Mouse (Mus musculus) embryonic facial prominence, embryonic 13.5 days (tissue): Measurements from ENCODE around the gene Megf11. TPM values are rescaled to one million over a fixed set of nuclear protein-coding genes. Genes with fewer than 3 reads are reported as not detected.

Source experiments
- ATAC-seq: fragments of 200-750 bp; cut with Nextera tagmentation; 2 replicates; pipeline ENCODE4 v1.8.0; 2017; ENCODE audit warnings: low read depth; ENCODE audit not compliant: insufficient number of reproducible peaks, insufficient read depth, low FRiP score, low TSS enrichment
- H3K27ac ChIP-seq: fragments of 300-500 bp; sonication (generic); 2 replicates; pipeline ENCODE4 v1.5.1; 2015; ENCODE audit warnings: moderate library complexity, mild to moderate bottlenecking, inconsistent platforms
- H3K27me3 ChIP-seq: fragments of 300-500 bp; sonication (generic); 2 replicates; pipeline ENCODE4 v1.6.1; 2015; ENCODE audit warnings: mild to moderate bottlenecking, inconsistent platforms
- H3K36me3 ChIP-seq: fragments of 300-500 bp; sonication (generic); 2 replicates; pipeline ENCODE4 v1.6.1; 2015; ENCODE audit warnings: mild to moderate bottlenecking, inconsistent platforms
- H3K4me1 ChIP-seq: fragments of 300-500 bp; sonication (generic); 2 replicates; pipeline ENCODE4 v1.6.1; 2015; ENCODE audit warnings: inconsistent platforms
- H3K4me2 ChIP-seq: fragments of 300-500 bp; sonication (generic); 2 replicates; pipeline ENCODE4 v1.6.1; 2015; ENCODE audit warnings: moderate library complexity, mild to moderate bottlenecking, inconsistent platforms
- H3K4me3 ChIP-seq: fragments of 300-500 bp; sonication (generic); 2 replicates; pipeline ENCODE4 v1.5.1; 2015; ENCODE audit warnings: mild to moderate bottlenecking, inconsistent platforms
- H3K9ac ChIP-seq: fragments of 300-500 bp; sonication (generic); 2 replicates; pipeline ENCODE4 v1.6.1; 2015; ENCODE audit warnings: mild to moderate bottlenecking, inconsistent platforms
- H3K9me3 ChIP-seq: fragments of 300-500 bp; sonication (generic); 2 replicates; pipeline ENCODE4 v1.6.1; 2016; ENCODE audit warnings: inconsistent platforms
- WGBS: fragments of 180-500 bp; shearing (Covaris S2); methylation state at CpG from one replicate; pipeline ENCODE4 v1.1.7; 2015; ENCODE audit warnings: mixed read lengths; 5-methylcytosine and 5-hydroxymethylcytosine counted together
- polyA plus RNA-seq: library from polyadenylated mRNA; unstranded; fragments of >200 nt; fragmentation: Nextera tagmentation; extraction: Ambion mirVana; gene quantifications from 2 replicates; pipeline ENCODE4 v1.2.1, GENCODE M21; 2015

Megf11 gene
- polyA plus RNA-seq, 1 experiment from 2014 or later, result 2.0 TPM

GRCm38 (mm10) chr9:64503996-64504395 is 118.6 kb downstream of the Megf11 start:
- Histone ChIP-seq H3K4me1 (0 out of 2 replicates have a peak, but pooled peaks cover 7% of the 10 kb centered on the region), H3K27ac (no peak overlapping the region), H3K36me3 (no peaks in the 10 kb centered on the region), H3K9me3 (no peaks in the 10 kb centered on the region), H3K4me3 (no peak overlapping the region), H3K9ac (no peak overlapping the region), H3K4me2 (no peak overlapping the region), H3K27me3 (no peaks in the 10 kb centered on the region)
- WGBS, result 83% methylated on average over 1 of the region's 1 CpGs
- no peak for ATAC-seq

DNA sequence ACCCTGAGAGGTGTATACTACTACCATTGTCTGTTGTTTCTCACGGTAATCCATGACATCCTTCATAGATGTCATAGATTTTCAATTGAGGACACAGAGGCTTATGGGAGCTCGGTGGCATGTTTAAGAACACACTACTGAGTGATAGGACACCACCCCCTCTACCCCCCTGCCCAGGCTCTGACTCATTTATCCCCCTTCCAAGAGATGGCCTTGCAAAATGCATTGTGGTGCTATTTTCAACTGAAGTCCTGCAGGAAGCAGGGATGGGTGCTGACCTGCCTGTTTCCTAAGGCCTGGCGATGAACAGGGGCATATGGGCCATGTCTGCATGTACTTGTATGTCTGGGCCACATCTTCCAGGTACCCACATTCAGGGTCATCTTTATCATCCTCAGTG is 119.0 kb downstream of the Megf11 start:
- no peaks in the 10 kb centered on the region for H3K36me3 ChIP-seq
- no peaks in the 10 kb centered on the region for H3K9me3 ChIP-seq
- no peak for ATAC-seq
- no peak overlapping the region for H3K9ac ChIP-seq
- H3K4me2 ChIP-seq, result no peak overlapping the region
- WGBS, result 85% methylated on average over 3 of the region's 3 CpGs
- H3K27ac ChIP-seq, result no peak overlapping the region
- no peak overlapping the region for H3K4me3 ChIP-seq
- H3K27me3 ChIP-seq, result no peaks in the 10 kb centered on the region
- 0 out of 2 replicates have a peak, but pooled peaks cover 5% of the 10 kb centered on the region for H3K4me1 ChIP-seq

DNA sequence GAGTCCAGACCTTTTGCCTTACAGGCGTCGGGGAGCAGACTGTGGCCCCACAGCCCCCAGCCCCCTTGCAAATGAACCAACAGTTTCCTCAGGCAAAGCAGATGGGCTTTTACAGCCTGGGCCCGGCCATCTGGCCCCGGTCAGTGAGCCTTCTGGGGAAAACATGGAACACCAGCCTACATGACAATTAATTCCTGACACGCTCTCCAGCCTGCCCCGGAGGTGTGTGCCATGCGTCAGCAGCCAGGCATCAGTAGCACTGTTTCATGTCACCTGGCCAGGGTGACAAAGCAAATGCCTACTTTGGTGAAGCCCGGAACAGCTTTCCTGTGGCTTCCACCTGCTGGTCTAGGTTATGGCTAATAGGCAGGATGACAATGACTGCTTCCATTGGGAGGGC is 119.5 kb downstream of the Megf11 start:
- 78% methylated on average over 8 of the region's 8 CpGs for WGBS
- ATAC-seq, result no peak
- H3K4me1 ChIP-seq, result 0 out of 2 replicates have a peak, but pooled peaks cover 5% of the 10 kb centered on the region
- no peak overlapping the region for H3K4me3 ChIP-seq
- H3K9me3 ChIP-seq, result no peaks in the 10 kb centered on the region
- H3K4me2 ChIP-seq, result no peak overlapping the region
- no peaks in the 10 kb centered on the region for H3K27me3 ChIP-seq
- H3K36me3 ChIP-seq, result no peaks in the 10 kb centered on the region
- no peak overlapping the region for H3K27ac ChIP-seq
- no peak overlapping the region for H3K9ac ChIP-seq

GRCm38 (mm10) chr9:64506440-64507206 is 121.2 kb downstream of the Megf11 start:
- H3K4me1 ChIP-seq, result peaks cover 15% of the 10 kb centered on the region; the same call in 1 of the 2 replicates
- no peak overlapping the region for H3K4me3 ChIP-seq
- no peak overlapping the region for H3K9ac ChIP-seq
- no peak overlapping the region for H3K4me2 ChIP-seq
- WGBS, result 68% methylated on average over 11 of the region's 11 CpGs
- H3K27me3 ChIP-seq, result no peaks in the 10 kb centered on the region
- no peaks in the 10 kb centered on the region for H3K9me3 ChIP-seq
- no peaks in the 10 kb centered on the region for H3K36me3 ChIP-seq
- no peak overlapping the region for H3K27ac ChIP-seq
- ATAC-seq, result no peak

DNA sequence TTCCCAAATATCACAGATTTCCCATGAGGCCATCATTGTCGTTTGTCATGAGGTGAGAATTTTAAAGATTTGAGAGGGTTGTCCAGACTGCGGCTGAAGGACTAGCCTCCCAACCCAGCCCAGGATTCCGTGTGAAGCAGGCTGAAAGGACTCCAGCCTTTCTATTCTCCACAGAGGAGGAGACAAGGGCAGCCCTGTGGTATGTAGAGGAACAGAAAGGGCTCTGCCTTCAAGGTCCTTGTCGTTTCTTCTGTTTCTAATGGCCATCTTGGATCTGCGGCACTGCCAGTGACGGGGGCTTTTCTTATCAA is 121.7 kb downstream of the Megf11 start:
- no peak overlapping the region for H3K4me2 ChIP-seq
- 52% methylated on average over 6 of the region's 6 CpGs for WGBS
- H3K9ac ChIP-seq, result no peak overlapping the region
- H3K27ac ChIP-seq, result no peak overlapping the region
- H3K9me3 ChIP-seq, result no peaks in the 10 kb centered on the region
- no peaks in the 10 kb centered on the region for H3K36me3 ChIP-seq
- no peaks in the 10 kb centered on the region for H3K27me3 ChIP-seq
- H3K4me3 ChIP-seq, result no peak overlapping the region
- H3K4me1 ChIP-seq, result peaks cover 15% of the 10 kb centered on the region; the same call in 1 of the 2 replicates
- ATAC-seq, result no peak

- WGBS, result 51% methylated on average over 7 of the region's 7 CpGs
Measured at GRCm38 (mm10) chr9:64507995-64508394, 122.6 kb downstream of the Megf11 start.

DNA sequence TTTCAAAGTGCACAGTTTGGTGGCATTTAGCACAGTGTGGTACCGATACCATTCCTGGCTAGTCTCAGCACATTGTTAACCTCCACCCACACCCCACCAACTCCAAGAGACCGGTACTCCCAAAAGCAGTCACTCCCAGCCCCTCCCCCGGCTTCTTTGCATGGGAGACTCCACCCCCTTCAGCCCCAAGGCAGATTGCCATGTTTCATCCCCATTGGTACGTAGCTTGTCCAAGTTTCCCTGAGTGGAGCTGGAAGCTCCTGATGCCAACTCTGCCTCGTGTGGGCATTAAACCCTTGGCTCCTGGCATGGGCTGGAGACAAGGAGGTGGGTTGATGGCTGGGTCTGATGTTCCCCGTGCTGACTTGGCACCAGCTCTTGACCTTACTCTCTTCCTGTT is 129.4 kb downstream of the Megf11 start:
- Histone ChIP-seq H3K9me3 (no peaks in the 10 kb centered on the region), H3K27me3 (no peaks in the 10 kb centered on the region), H3K4me2 (no peak overlapping the region), H3K4me1 (peaks cover 14% of the 10 kb centered on the region), H3K36me3 (no peaks in the 10 kb centered on the region), H3K9ac (no peak overlapping the region), H3K4me3 (no peak overlapping the region), H3K27ac (no peak overlapping the region)
- 52% methylated on average over 6 of the region's 6 CpGs for WGBS
- ATAC-seq, result no peak

More at GRCm38 (mm10) chr9:64507995-64508394, 122.6 kb downstream of the Megf11 start:
- Histone ChIP-seq H3K4me2 (no peak overlapping the region), H3K9me3 (no peaks in the 10 kb centered on the region), H3K27ac (no peak overlapping the region), H3K9ac (no peak overlapping the region), H3K4me1 (peaks cover 15% of the 10 kb centered on the region), H3K36me3 (no peaks in the 10 kb centered on the region), H3K4me3 (no peak overlapping the region), H3K27me3 (no peaks in the 10 kb centered on the region)
- no peak for ATAC-seq

GRCm38 (mm10) chr9:64519921-64520746 is 134.7 kb downstream of the Megf11 start:
- H3K4me3 ChIP-seq, result no peak overlapping the region
- H3K4me1 ChIP-seq, result 0 out of 2 replicates have a peak, but pooled peaks cover 6% of the 10 kb centered on the region
- no peak overlapping the region for H3K9ac ChIP-seq
- no peaks in the 10 kb centered on the region for H3K36me3 ChIP-seq
- 60% methylated on average over 12 of the region's 12 CpGs for WGBS
- no peak overlapping the region for H3K27ac ChIP-seq
- no peak for ATAC-seq
- no peaks in the 10 kb centered on the region for H3K27me3 ChIP-seq
- no peak overlapping the region for H3K4me2 ChIP-seq
- H3K9me3 ChIP-seq, result no peaks in the 10 kb centered on the region

DNA sequence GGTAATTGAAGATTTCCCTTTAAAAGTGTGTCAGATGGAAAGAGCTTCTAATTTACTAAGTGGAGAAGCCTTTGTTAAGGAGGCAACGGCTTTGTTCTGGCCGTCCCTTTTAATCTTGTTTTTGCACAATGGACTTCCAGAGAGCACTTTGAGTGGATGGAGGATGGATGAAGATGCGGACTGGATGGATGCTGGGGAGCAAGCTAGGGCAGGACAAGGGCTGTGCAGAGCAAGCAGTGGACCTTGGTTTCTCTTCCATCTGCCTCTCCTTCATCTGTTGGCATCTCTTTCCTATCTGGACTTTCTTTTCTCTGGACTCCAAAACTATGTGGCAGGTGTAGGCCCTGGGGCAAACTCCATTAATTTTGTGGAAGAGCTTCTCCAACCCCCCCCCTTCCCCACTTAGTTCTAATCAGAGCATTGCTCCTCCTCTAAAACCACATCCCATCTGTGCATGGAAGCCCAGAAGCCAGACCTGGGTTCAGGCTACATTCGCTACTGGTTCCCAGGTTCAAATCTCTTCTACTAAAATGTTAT is 135.4 kb downstream of the Megf11 start:
- Histone ChIP-seq H3K4me1 (0 out of 2 replicates have a peak, but pooled peaks cover 6% of the 10 kb centered on the region), H3K27me3 (no peaks in the 10 kb centered on the region), H3K4me2 (no peak overlapping the region), H3K36me3 (no peaks in the 10 kb centered on the region), H3K27ac (no peak overlapping the region), H3K4me3 (no peak overlapping the region), H3K9ac (no peak overlapping the region), H3K9me3 (no peaks in the 10 kb centered on the region)
- WGBS, result 54% methylated on average over 4 of the region's 4 CpGs
- ATAC-seq, result no peak

DNA sequence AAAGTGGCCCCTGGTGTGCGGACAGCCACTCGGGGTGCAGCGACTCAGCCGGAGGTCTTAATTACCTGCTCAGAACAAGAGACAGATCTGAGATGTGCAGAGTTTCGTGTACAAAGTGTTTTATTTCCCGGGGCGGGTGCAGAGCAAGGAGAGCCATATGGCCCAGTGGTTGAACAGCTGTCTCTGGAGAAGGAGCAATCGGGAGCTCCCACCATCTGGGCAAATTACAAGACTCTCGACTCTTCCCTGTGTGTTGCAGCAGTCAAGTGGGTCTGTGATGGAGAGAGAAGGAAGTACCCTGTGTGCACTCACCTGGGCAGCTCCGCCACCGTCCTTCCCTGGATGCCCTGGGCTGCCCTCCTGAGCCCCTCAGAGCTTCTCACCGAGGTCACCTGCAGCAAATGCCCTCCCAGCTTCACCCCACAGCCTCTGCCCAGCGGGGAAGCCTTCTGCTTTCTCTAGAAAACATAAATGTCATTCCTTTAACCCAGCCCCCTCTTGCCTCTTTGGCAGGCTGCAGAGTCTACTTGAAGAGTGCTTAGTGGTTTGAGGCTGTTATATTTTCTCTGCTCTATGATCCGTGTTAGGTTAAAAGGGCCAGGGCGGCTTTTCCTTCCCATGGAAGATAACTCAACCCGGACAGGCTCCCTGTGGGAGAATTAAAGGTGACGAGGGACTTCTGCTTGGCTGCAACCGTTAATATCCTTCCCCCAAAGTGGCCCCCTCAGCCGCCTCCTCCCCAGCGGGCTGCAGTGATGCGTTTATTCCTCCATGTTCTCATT is 138.0 kb downstream of the Megf11 start:
- H3K4me1 ChIP-seq, result 0 out of 2 replicates have a peak, but pooled peaks cover 6% of the 10 kb centered on the region
- 61% methylated on average over 21 of the region's 21 CpGs for WGBS
- no peaks in the 10 kb centered on the region for H3K36me3 ChIP-seq
- no peak overlapping the region for H3K4me3 ChIP-seq
- no peak overlapping the region for H3K27ac ChIP-seq
- H3K9me3 ChIP-seq, result no peaks in the 10 kb centered on the region
- H3K9ac ChIP-seq, result no peak overlapping the region
- no peaks in the 10 kb centered on the region for H3K27me3 ChIP-seq
- no peak overlapping the region for H3K4me2 ChIP-seq
- ATAC-seq, result no peak

DNA sequence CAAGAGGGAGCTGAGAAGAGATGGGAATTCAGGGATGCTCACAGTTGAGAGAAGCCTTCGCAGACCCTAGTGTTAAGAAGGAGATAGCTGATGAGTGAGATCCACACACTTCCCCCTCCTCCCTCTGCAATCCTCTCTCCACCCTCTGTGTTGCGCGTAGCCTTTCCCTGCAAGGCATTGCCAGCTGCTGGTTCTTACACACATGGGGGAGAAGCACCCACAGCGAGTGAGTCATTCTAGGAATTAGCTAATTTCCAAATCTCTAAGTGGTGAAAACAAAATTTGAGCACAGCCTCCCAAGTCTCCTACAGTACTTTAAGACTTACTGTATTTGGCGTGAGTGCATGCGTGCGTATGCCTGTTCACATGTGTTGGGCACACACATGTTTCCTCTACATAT is 142.6 kb downstream of the Megf11 start:
- H3K9me3 ChIP-seq, result no peaks in the 10 kb centered on the region
- no peak overlapping the region for H3K4me3 ChIP-seq
- H3K36me3 ChIP-seq, result no peaks in the 10 kb centered on the region
- H3K4me2 ChIP-seq, result no peak overlapping the region
- H3K4me1 ChIP-seq, result 0 out of 2 replicates have a peak, but pooled peaks cover 6% of the 10 kb centered on the region
- no peaks in the 10 kb centered on the region for H3K27me3 ChIP-seq
- 91% methylated on average over 7 of the region's 7 CpGs for WGBS
- no peak overlapping the region for H3K9ac ChIP-seq
- no peak for ATAC-seq
- no peak overlapping the region for H3K27ac ChIP-seq
